Mouse (Mus musculus) CH12.LX (cell line): ENCODE data around the gene Jmjd1c. TPM values are rescaled to one million over a fixed set of nuclear protein-coding genes. Genes with fewer than 3 reads are reported as not detected.

Source experiments
- DNase-seq: peaks from one replicate; pipeline ENCODE4 v3.0.0-alpha.2; 2013; ENCODE audit errors: extremely low read depth
- H3K27ac ChIP-seq: 2 replicates; pipeline ENCODE4 v1.5.1; 2012; ENCODE audit warnings: low read depth, mild to moderate bottlenecking, control low read depth, moderate library complexity; ENCODE audit not compliant: insufficient read depth
- H3K27me3 ChIP-seq: replicated peaks from 2 replicates; pipeline ENCODE3; 2012; ENCODE audit warnings: inconsistent platforms
- H3K36me3 ChIP-seq, 2 experiments: replicated peaks in 1 of 2; 2 replicates each; pipeline versions ENCODE3 to v1.6.1; 2012; ENCODE audit warnings: inconsistent platforms in 1 of 2, low read length in 1 of 2, mild to moderate bottlenecking in 1 of 2, mixed read lengths in 1 of 2, moderate library complexity in 1 of 2; ENCODE audit not compliant: control insufficient read depth in 1 of 2, insufficient read depth in 1 of 2
- H3K4me1 ChIP-seq, 2 experiments: 2 replicates each; pipeline ENCODE4 v1.6.1; 2012; ENCODE audit warnings: inconsistent platforms in 1 of 2, moderate library complexity in 1 of 2; ENCODE audit not compliant: insufficient read depth in 2 of 2, control insufficient read depth in 1 of 2
- H3K4me2 ChIP-seq: 2 replicates; pipeline ENCODE4 v1.6.1; 2012; ENCODE audit warnings: low read depth, mild to moderate bottlenecking, control low read depth; ENCODE audit not compliant: poor library complexity, insufficient read depth, severe bottlenecking
- H3K4me3 ChIP-seq, 3 experiments: fragments of 150-350 bp in 1 of 3; sonication (generic) in 1 of 3; replicated peaks in 1 of 3; 2 replicates each; pipeline versions ENCODE3 to v1.5.1; 2011 to 2012; ENCODE audit warnings: low read depth in 2 of 3, low read length in 2 of 3, mild to moderate bottlenecking in 2 of 3, moderate library complexity in 2 of 3, control low read depth in 1 of 3, improper control_type of control experiment in 1 of 3, inconsistent platforms in 1 of 3, mixed read lengths in 1 of 3; ENCODE audit not compliant: poor library complexity in 1 of 3
- H3K79me2 ChIP-seq: replicated peaks from 2 replicates; pipeline ENCODE4 v1.6.1; 2012; ENCODE audit warnings: mild to moderate bottlenecking, moderate library complexity; ENCODE audit not compliant: control insufficient read depth, poor library complexity, insufficient read depth, severe bottlenecking; ENCODE audit errors: extremely low read depth
- H3K9ac ChIP-seq: 2 replicates; pipeline ENCODE4 v1.6.1; 2012; ENCODE audit warnings: low read depth, mild to moderate bottlenecking, control low read depth, moderate library complexity; ENCODE audit not compliant: insufficient read depth
- H3K9me3 ChIP-seq: replicated peaks from 2 replicates; pipeline ENCODE3; 2012; ENCODE audit warnings: low read length, inconsistent platforms, mixed read lengths
- BHLHE40 ChIP-seq: IDR thresholded peaks from 2 replicates; pipeline ENCODE4 v1.6.1; 2011; ENCODE audit warnings: mild to moderate bottlenecking, low read depth, low read length, improper control_type of control experiment
- CHD1 ChIP-seq: IDR thresholded peaks from 2 replicates; pipeline ENCODE4 v1.6.1; 2012; ENCODE audit warnings: low read depth, low read length, improper control_type of control experiment, inconsistent platforms
- CHD2 ChIP-seq: IDR thresholded peaks from 2 replicates; pipeline ENCODE4 v1.6.1; 2011; ENCODE audit warnings: low read length, improper control_type of control experiment
- CTCF ChIP-seq, 2 experiments: IDR thresholded peaks in 1 of 2; conservative IDR thresholded peaks in 1 of 2; 2 replicates each; pipeline ENCODE4 v1.5.1; 2011 to 2012; ENCODE audit warnings: low read depth in 2 of 2, low read length in 2 of 2, improper control_type of control experiment in 1 of 2, inconsistent platforms in 1 of 2, mild to moderate bottlenecking in 1 of 2, moderate library complexity in 1 of 2
- E2F4 ChIP-seq: IDR thresholded peaks from 2 replicates; pipeline ENCODE4 v1.6.1; 2011; ENCODE audit warnings: low read depth, low read length, improper control_type of control experiment; ENCODE audit not compliant: insufficient replicate concordance
- ELF1 ChIP-seq: IDR thresholded peaks from 2 replicates; pipeline ENCODE4 v1.6.1; 2014; ENCODE audit warnings: low read depth, mild to moderate bottlenecking, inconsistent platforms, low read length, improper control_type of control experiment
- ETS1 ChIP-seq: conservative IDR thresholded peaks from 2 replicates; pipeline ENCODE4 v1.6.1; 2012; ENCODE audit warnings: low read depth, mild to moderate bottlenecking, inconsistent platforms, low read length, improper control_type of control experiment, moderate library complexity
- GABPA ChIP-seq: IDR thresholded peaks from 2 replicates; pipeline ENCODE4 v1.6.1; 2012; ENCODE audit warnings: low read depth, low read length, improper control_type of control experiment, inconsistent platforms; ENCODE audit not compliant: insufficient replicate concordance
- HCFC1 ChIP-seq: IDR thresholded peaks from 2 replicates; pipeline ENCODE4 v1.6.1; 2012; ENCODE audit warnings: low read depth, mild to moderate bottlenecking, inconsistent platforms, low read length, improper control_type of control experiment
- JUN ChIP-seq: IDR thresholded peaks from 2 replicates; pipeline ENCODE4 v1.6.1; 2011; ENCODE audit warnings: low read depth, mild to moderate bottlenecking, low read length, improper control_type of control experiment, moderate library complexity; ENCODE audit not compliant: insufficient read depth
- JUND ChIP-seq: conservative IDR thresholded peaks from 2 replicates; pipeline ENCODE4 v1.6.1; 2011; ENCODE audit warnings: low read depth, low read length, improper control_type of control experiment
- MAFK ChIP-seq: IDR thresholded peaks from 2 replicates; pipeline ENCODE4 v1.6.1; 2011; ENCODE audit warnings: low read length, improper control_type of control experiment; ENCODE audit not compliant: insufficient replicate concordance
- MAX ChIP-seq: IDR thresholded peaks from 2 replicates; pipeline ENCODE4 v1.6.1; 2011; ENCODE audit warnings: low read length, improper control_type of control experiment
- MAZ ChIP-seq: IDR thresholded peaks from 2 replicates; pipeline ENCODE4 v1.6.1; 2012; ENCODE audit warnings: low read depth, mild to moderate bottlenecking, inconsistent platforms, low read length, improper control_type of control experiment, moderate library complexity
- MXI1 ChIP-seq: IDR thresholded peaks from 2 replicates; pipeline ENCODE4 v1.6.1; 2011; ENCODE audit warnings: mild to moderate bottlenecking, low read depth, low read length, improper control_type of control experiment
- MYC ChIP-seq: IDR thresholded peaks from 2 replicates; pipeline ENCODE4 v1.6.1; 2011; ENCODE audit warnings: low read depth, mild to moderate bottlenecking, improper control_type of control experiment, low read length
- NRF1 ChIP-seq: IDR thresholded peaks from 2 replicates; pipeline ENCODE4 v1.6.1; 2014; ENCODE audit warnings: low read depth, mild to moderate bottlenecking, inconsistent platforms, low read length, improper control_type of control experiment, moderate library complexity
- PAX5 ChIP-seq: IDR thresholded peaks from 2 replicates; pipeline ENCODE4 v1.6.1; 2012; ENCODE audit warnings: low read length, inconsistent platforms, mixed read lengths
- POLR2A ChIP-seq: IDR thresholded peaks from 2 replicates; pipeline ENCODE4 v1.6.1; 2011; ENCODE audit warnings: low read depth, mild to moderate bottlenecking, improper control_type of control experiment, low read length
- POLR2AphosphoS2 ChIP-seq: IDR thresholded peaks from 2 replicates; pipeline ENCODE4 v1.6.1; 2011; ENCODE audit warnings: low read depth, low read length, improper control_type of control experiment
- RCOR1 ChIP-seq: conservative IDR thresholded peaks from 2 replicates; pipeline ENCODE4 v1.6.1; 2012; ENCODE audit warnings: low read depth, mild to moderate bottlenecking, inconsistent platforms, low read length, improper control_type of control experiment
- TBP ChIP-seq: conservative IDR thresholded peaks from 2 replicates; pipeline ENCODE4 v1.6.1; 2011; ENCODE audit warnings: low read depth, low read length, improper control_type of control experiment
- TCF12 ChIP-seq: IDR thresholded peaks from 2 replicates; pipeline ENCODE4 v1.6.1; 2014; ENCODE audit warnings: low read depth, mild to moderate bottlenecking, inconsistent platforms, low read length, improper control_type of control experiment
- UBTF ChIP-seq: IDR thresholded peaks from 2 replicates; pipeline ENCODE4 v1.6.1; 2012; ENCODE audit warnings: low read depth, mild to moderate bottlenecking, inconsistent platforms, low read length, improper control_type of control experiment, moderate library complexity
- ZC3H11A ChIP-seq: IDR thresholded peaks from 2 replicates; pipeline ENCODE4 v1.6.1; 2012; ENCODE audit warnings: low read depth, mild to moderate bottlenecking, inconsistent platforms, low read length, improper control_type of control experiment
- ZKSCAN1 ChIP-seq: IDR thresholded peaks from 2 replicates; pipeline ENCODE4 v1.6.1; 2012; ENCODE audit warnings: low read depth, inconsistent platforms, low read length, improper control_type of control experiment, borderline replicate concordance
- ZMIZ1 ChIP-seq: IDR thresholded peaks from 2 replicates; pipeline ENCODE4 v1.6.1; 2012; ENCODE audit warnings: low read depth, mild to moderate bottlenecking, inconsistent platforms, low read length, improper control_type of control experiment
- dilution Hi-C: fragments of 300-500 bp; cut with MboI; formaldehyde crosslinking; loops from 2 replicates; pipeline ENCODE4 v1.14.3; 2020; ENCODE audit warnings: low sequenced_read_pairs; ENCODE audit not compliant: extremely low pct_unique_long_range_greater_than_20kb, extremely low pct_ligation_motif_present
- in situ Hi-C: fragments of 300-500 bp; cut with MboI; formaldehyde crosslinking; loops from 3 replicates; pipeline ENCODE4 v1.14.3; 2019; ENCODE audit warnings: low sequenced_read_pairs, low pct_ligation_motif_present, low pct_unique_long_range_greater_than_20kb, mixed read lengths
- polyA plus RNA-seq: library from polyadenylated mRNA; unstranded; fragments of >175 nt; gene quantifications from 2 replicates; pipeline ENCODE4 v1.2.1, GENCODE M21; 2012; ENCODE audit warnings: low read depth; ENCODE audit not compliant: insufficient read length
- total RNA-seq, 2 experiments: library from RNA; depleted of rRNA; stranded (reverse); fragments of 300-350 nt in 1 of 2; fragments of >200 nt in 1 of 2; gene quantifications; 2 replicates each; pipeline ENCODE4 v1.2.3; 2012 to 2014

Jmjd1c gene
- total and polyA plus RNA-seq, 3 experiments = 41.2 to 50.1 (median 41.6) TPM

DNA sequence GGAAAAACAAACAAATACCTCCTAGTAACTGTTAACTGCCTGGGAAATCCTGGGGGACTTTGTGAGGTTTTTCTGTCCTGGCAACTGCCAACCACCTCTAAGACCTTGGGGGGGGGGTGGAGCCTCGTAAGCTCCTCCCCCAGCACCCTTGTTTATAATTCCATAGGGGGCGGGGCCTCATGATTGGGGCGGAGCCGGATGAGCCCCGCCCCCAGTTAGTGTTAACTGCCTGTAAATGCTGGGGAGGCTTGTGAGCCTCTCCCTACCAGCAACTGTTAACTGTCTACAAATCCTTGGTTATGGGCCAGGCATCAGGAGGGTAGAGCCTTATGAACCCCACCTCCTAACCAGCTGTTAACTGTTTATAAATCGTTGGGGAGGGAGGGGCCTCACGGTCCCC is 23.4 kb downstream of the Jmjd1c start:
- peaks cover 3 to 32% of the 10 kb centered on the region in 2 experiments for H3K36me3 ChIP-seq
- no peak overlapping the region for H3K4me2 ChIP-seq
- H3K4me3 ChIP-seq = no peak overlapping the region
- H3K9ac ChIP-seq = no peak overlapping the region
- no peak overlapping the region for H3K27ac ChIP-seq
- H3K4me1 ChIP-seq = peaks cover 22 to 90% of the 10 kb centered on the region in 2 experiments
- H3K27me3 ChIP-seq = no peaks in the 10 kb centered on the region
- dilution Hi-C loops = no loop called here
- H3K79me2 ChIP-seq = peaks cover 91% of the 10 kb centered on the region
- in situ Hi-C loops = no loop called here
- no peaks in the 10 kb centered on the region for H3K9me3 ChIP-seq
- DNase-seq = no peak
- TF ChIP-seq POLR2A (no peak), MYC (no peak), NRF1 (no peak), JUND (no peak), MAX (no peak), PAX5 (no peak), TCF12 (no peak), CHD2 (no peak), RCOR1 (no peak), CHD1 (no peak), ZMIZ1 (no peak), GABPA (no peak), MXI1 (no peak), E2F4 (no peak), ZKSCAN1 (no peak), TBP (no peak), MAZ (no peak), UBTF (no peak)
- TF ChIP-seq, all 38 proteins: peak for 0

GRCm38 (mm10) chr10:67120180-67120579 is 24.3 kb downstream of the Jmjd1c start:
- Histone ChIP-seq H3K79me2 (peaks cover 92% of the 10 kb centered on the region), H3K27ac (no peak overlapping the region), H3K36me3 (peaks cover 3 to 38% of the 10 kb centered on the region in 2 experiments), H3K9me3 (no peaks in the 10 kb centered on the region), H3K4me2 (no peak overlapping the region), H3K27me3 (no peaks in the 10 kb centered on the region), H3K4me1 (peaks cover 23 to 86% of the 10 kb centered on the region in 2 experiments), H3K4me3 (no peak overlapping the region), H3K9ac (no peak overlapping the region)
- dilution Hi-C loops = no loop called here
- no peak for TF ChIP-seq MAX
- TF ChIP-seq BHLHE40 = no peak
- no peak for TF ChIP-seq HCFC1
- TF ChIP-seq JUN = no peak
- TF ChIP-seq UBTF = no peak
- TF ChIP-seq CHD2 = no peak
- TF ChIP-seq MAFK = no peak
- TF ChIP-seq MAZ = no peak
- no peak for TF ChIP-seq CTCF (conservative IDR thresholded peaks at IDR 0.05 in 1 of 2, IDR thresholded peaks at IDR 0.05 in 1 of 2; ENCODE audit: low read depth in 2 of 2, low read length in 2 of 2)
- TF ChIP-seq RCOR1 = no peak
- no peak for TF ChIP-seq ETS1
- TF ChIP-seq ZC3H11A = no peak
- TF ChIP-seq POLR2AphosphoS2 = no peak
- TF ChIP-seq ELF1 = no peak
- in situ Hi-C loops = no loop called here
- DNase-seq = no peak
